Mouse (Mus musculus) limb, embryonic 14.5 days (tissue): ENCODE measurements around the gene Tagln2. TPM values are rescaled to one million over a fixed set of nuclear protein-coding genes. Genes with fewer than 3 reads are reported as not detected.

Experiments
- ATAC-seq: fragments of 200-750 bp; cut with Nextera tagmentation; 2 replicates; pipeline ENCODE4 v1.8.0; 2017; ENCODE audit warnings: low read depth, moderate number of reproducible peaks, moderate TSS enrichment; ENCODE audit not compliant: low FRiP score
- DNase-seq: peaks from one replicate; pipeline ENCODE4 v3.0.0-alpha.2; 2015; ENCODE audit warnings: low spot score
- H3K27ac ChIP-seq: fragments of 300-500 bp; sonication (generic); replicated peaks from 2 replicates; pipeline ENCODE4 v1.5.1; 2014; ENCODE audit warnings: low read depth, mild to moderate bottlenecking, low read length, moderate library complexity, mixed read lengths
- H3K27me3 ChIP-seq: fragments of 300-500 bp; sonication (generic); 2 replicates; pipeline ENCODE4 v1.6.1; 2014; ENCODE audit warnings: low read length, mixed read lengths; ENCODE audit not compliant: control insufficient read depth, insufficient read depth
- H3K36me3 ChIP-seq: fragments of 300-500 bp; sonication (generic); 2 replicates; pipeline ENCODE4 v1.6.1; 2014; ENCODE audit warnings: mild to moderate bottlenecking, low read length, moderate library complexity, mixed read lengths; ENCODE audit not compliant: control insufficient read depth, insufficient read depth
- H3K4me1 ChIP-seq: fragments of 300-500 bp; sonication (generic); 2 replicates; pipeline ENCODE4 v1.6.1; 2014; ENCODE audit warnings: antibody characterized with exemption, low read length, mixed read lengths; ENCODE audit not compliant: control insufficient read depth, insufficient read depth
- H3K4me2 ChIP-seq: fragments of 300-500 bp; sonication (generic); replicated peaks from 2 replicates; pipeline ENCODE4 v1.6.1; 2014; ENCODE audit warnings: low read depth, mild to moderate bottlenecking, low read length, moderate library complexity; ENCODE audit not compliant: severe bottlenecking
- H3K4me3 ChIP-seq: fragments of 300-500 bp; sonication (generic); replicated peaks from 2 replicates; pipeline ENCODE4 v1.5.1; 2014; ENCODE audit warnings: low read length
- H3K9ac ChIP-seq: fragments of 300-500 bp; sonication (generic); 2 replicates; pipeline ENCODE4 v1.6.1; 2014; ENCODE audit warnings: mild to moderate bottlenecking, low read depth, low read length, moderate library complexity; ENCODE audit not compliant: severe bottlenecking
- H3K9me3 ChIP-seq: fragments of 300-500 bp; sonication (generic); 2 replicates; pipeline ENCODE4 v1.6.1; 2016; ENCODE audit warnings: low read length; ENCODE audit not compliant: control insufficient read depth
- POLR2A ChIP-seq: fragments of 200-500 bp; IDR thresholded peaks from 2 replicates; pipeline ENCODE4 v1.8.0; 2012; ENCODE audit warnings: inconsistent platforms, mild to moderate bottlenecking, moderate library complexity, borderline replicate concordance; ENCODE audit not compliant: insufficient read depth, insufficient read length; ENCODE audit errors: extremely low read depth
- WGBS: fragments of 180-500 bp; shearing (Covaris S2); extraction: QIAGEN DNeasy Blood & Tissue Kit; methylation state at CpG from one replicate; pipeline ENCODE4 v1.1.7; 2014; 5-methylcytosine and 5-hydroxymethylcytosine counted together
- polyA plus RNA-seq, 2 experiments: library from polyadenylated mRNA; depleted of rRNA in 1 of 2; stranded (reverse) in 1 of 2; unstranded in 1 of 2; fragments of >200 nt; fragmentation: Nextera tagmentation in 1 of 2; extraction: Ambion mirVana in 1 of 2; gene quantifications; 2 replicates each; pipeline versions ENCODE4 v1.2.1 to v1.2.3; 2012 to 2014

Gene Tagln2
- polyA plus RNA-seq, 2 experiments, result 134 to 155 TPM

DNA sequence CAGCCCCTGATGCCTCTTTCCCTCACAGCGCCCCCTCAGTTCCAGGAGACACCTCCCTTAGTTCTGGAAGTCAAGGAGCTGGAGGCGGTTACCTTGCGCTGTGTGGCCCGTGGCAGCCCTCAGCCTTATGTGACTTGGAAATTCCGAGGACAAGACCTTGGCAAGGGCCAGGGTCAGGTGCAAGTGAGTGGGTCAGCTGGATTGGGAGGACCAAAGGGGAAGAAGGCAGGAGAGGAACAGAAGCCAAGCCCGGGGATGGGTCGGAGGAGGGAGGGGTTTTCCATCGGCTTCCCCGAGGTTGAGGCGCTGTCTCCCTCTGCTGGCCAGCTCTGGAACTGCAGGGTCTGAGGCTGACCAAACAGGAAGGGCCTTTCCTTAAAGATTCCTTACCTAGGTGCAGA, 9.6 kb upstream of the Tagln2 start:
- peaks cover 9% of the 10 kb centered on the region; the same call in 1 of the 2 replicates for H3K36me3 ChIP-seq

DNA sequence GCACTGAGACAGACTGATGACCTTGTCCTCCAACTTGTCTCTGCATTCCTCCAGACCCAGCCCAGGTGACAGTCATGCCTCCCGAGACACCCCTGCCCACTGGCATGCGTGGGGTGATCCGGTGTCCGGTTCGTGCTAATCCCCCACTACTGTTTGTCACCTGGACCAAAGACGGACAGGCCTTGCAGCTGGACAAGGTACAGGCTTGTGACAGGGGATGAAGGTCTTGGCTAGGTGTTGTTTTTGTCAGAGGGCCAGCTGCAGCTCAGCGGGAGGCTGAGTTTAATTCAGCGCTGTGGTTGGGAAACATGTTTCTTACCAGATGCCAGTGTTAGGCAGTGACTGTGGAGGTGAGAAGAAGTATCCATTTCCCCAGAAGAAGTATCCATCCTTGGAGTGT, 7.8 kb upstream of the Tagln2 start:
- Histone ChIP-seq H3K4me2 (no peak overlapping the region), H3K27me3 (no peaks in the 10 kb centered on the region), H3K36me3 (peaks cover 23% of the 10 kb centered on the region), H3K4me1 (0 out of 2 replicates have a peak, but pooled peaks cover 5% of the 10 kb centered on the region), H3K9ac (no peak overlapping the region), H3K27ac (no peak overlapping the region), H3K4me3 (no peak overlapping the region), H3K9me3 (no peaks in the 10 kb centered on the region)
- no peak for ATAC-seq
- DNase-seq, result no peak
- no peak for TF ChIP-seq POLR2A
- WGBS, result 89% methylated on average over 8 of the region's 8 CpGs

More for the DNA sequence above, 9.6 kb upstream of the Tagln2 start:
- Histone ChIP-seq H3K27ac (no peak overlapping the region), H3K4me2 (peak overlapping the region; percentile 47), H3K27me3 (no peaks in the 10 kb centered on the region), H3K4me1 (peaks cover 13% of the 10 kb centered on the region), H3K4me3 (peak overlapping the region; percentile 25), H3K9ac (peak overlapping the region; percentile 41; the same call in 1 of the 2 replicates), H3K9me3 (no peaks in the 10 kb centered on the region)
- DNase-seq (peak; percentile 71), ATAC-seq (peak; percentile 39)
- 11% methylated on average over 10 of the region's 10 CpGs for WGBS
- no peak for TF ChIP-seq POLR2A

DNA sequence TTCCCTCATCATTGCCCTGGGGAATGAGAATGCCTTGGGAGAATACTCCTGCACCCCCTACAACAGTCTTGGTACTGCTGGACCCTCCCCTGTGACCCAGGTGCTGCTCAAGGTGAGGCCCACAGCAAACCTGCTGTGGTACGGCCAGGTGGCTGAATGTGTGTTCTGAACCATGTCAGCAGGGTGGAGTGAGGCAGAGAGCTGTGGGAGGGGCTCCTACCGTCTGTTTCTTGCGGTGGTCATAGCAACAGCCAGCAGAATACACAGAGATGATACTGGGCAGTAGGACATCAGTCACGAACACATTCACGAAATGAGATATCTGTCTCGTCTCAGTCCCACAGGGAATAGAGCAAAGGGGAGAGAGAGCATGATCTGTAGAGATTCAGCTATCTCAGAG, 6.3 kb upstream of the Tagln2 start:
- Histone ChIP-seq H3K4me3 (no peak overlapping the region), H3K27ac (no peak overlapping the region), H3K36me3 (peaks cover 37% of the 10 kb centered on the region), H3K9ac (no peak overlapping the region), H3K27me3 (no peaks in the 10 kb centered on the region), H3K4me1 (0 out of 2 replicates have a peak, but pooled peaks cover 5% of the 10 kb centered on the region), H3K9me3 (no peaks in the 10 kb centered on the region), H3K4me2 (no peak overlapping the region)
- 87% methylated on average over 6 of the region's 6 CpGs for WGBS
- ATAC-seq (no peak), DNase-seq (no peak)
- TF ChIP-seq POLR2A, result no peak

DNA sequence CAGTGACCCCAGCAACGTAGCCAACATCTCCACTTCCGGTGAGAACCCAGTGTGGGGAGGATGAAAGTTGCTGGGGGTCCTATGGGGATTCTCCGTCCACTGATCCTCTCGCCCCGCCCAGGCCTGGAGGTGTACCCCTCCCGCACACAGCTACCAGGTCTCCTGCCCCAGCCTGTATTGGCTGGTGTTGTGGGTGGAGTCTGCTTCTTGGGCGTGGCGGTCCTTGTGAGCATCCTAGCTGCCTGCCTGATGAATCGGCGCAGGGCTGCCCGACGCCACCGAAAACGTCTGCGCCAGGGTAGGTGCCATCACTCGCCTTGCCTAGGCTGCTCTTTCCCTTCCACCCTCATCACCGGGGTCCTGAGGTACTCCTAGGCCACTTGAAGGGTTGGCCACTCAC, 3.8 kb upstream of the Tagln2 start:
- H3K9me3 ChIP-seq, result no peaks in the 10 kb centered on the region

DNA sequence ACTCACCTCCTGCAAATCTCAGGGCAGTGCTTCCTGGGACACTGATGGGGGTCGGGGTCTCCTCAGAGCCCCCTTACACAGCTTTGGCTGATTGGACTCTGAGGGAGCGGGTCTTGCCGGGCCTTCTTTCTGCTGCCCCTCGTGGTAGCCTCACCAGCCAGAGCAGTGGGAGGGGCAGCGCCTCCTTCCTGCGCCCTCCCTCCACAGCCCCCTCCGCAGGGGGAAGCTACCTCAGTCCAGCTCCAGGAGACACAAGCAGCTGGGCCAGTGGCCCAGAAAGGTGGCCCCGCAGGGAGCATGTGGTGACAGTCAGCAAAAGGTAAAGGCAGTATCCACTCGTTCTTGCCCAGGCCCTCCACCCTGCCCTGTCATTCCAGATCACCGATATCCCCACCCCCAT, 2.4 kb upstream of the Tagln2 start:
- Histone ChIP-seq H3K9ac (no peak overlapping the region), H3K4me2 (no peak overlapping the region), H3K36me3 (peaks cover 31% of the 10 kb centered on the region), H3K9me3 (no peaks in the 10 kb centered on the region), H3K27me3 (0 out of 2 replicates have a peak, but pooled peaks cover 5% of the 10 kb centered on the region), H3K4me3 (no peak overlapping the region), H3K4me1 (peaks cover 14% of the 10 kb centered on the region), H3K27ac (no peak overlapping the region)
- no peak for ATAC-seq
- no peak for TF ChIP-seq POLR2A
- DNase-seq, result no peak
- 85% methylated on average over 10 of the region's 10 CpGs for WGBS

More for the DNA sequence above, 3.8 kb upstream of the Tagln2 start:
- H3K27me3 ChIP-seq, result 0 out of 2 replicates have a peak, but pooled peaks cover 5% of the 10 kb centered on the region
- H3K9ac ChIP-seq, result no peak overlapping the region
- 79% methylated on average over 17 of the region's 17 CpGs for WGBS
- H3K27ac ChIP-seq, result no peak overlapping the region
- H3K4me2 ChIP-seq, result no peak overlapping the region
- H3K36me3 ChIP-seq, result peaks cover 37% of the 10 kb centered on the region
- no peak overlapping the region for H3K4me3 ChIP-seq
- H3K4me1 ChIP-seq, result peaks cover 2% of the 10 kb centered on the region; the same call in 1 of the 2 replicates
- no peak for ATAC-seq
- no peak for TF ChIP-seq POLR2A
- no peak for DNase-seq
